Mouse (Mus musculus) c-Kit-positive CD71-negative TER-119-negative erythroid progenitor cells, embryonic 14.5 days (primary cell): ENCODE data around the gene Tspan4.

Experiments used
- DNase-seq: peaks from one replicate; pipeline ENCODE4 v3.0.0-alpha.2; 2013; ENCODE audit warnings: low read depth

Tspan4 gene

GRCm38 (mm10) chr7:141461521-141462332, 13.3 kb upstream of the Tspan4 start:
- no peak for DNase-seq

GRCm38 (mm10) chr7:141462333-141462821, 12.7 kb upstream of the Tspan4 start:
- DNase-seq: no peak

GRCm38 (mm10) chr7:141463824-141464602, 11.0 kb upstream of the Tspan4 start:
- no peak for DNase-seq

GRCm38 (mm10) chr7:141464603-141465201, 10.3 kb upstream of the Tspan4 start:
- DNase-seq: no peak

GRCm38 (mm10) chr7:141465388-141466044, 9.5 kb upstream of the Tspan4 start:
- no peak for DNase-seq

GRCm38 (mm10) chr7:141466045-141466394, 9.0 kb upstream of the Tspan4 start:
- no peak for DNase-seq

- no peak for DNase-seq
Observed at GRCm38 (mm10) chr7:141466607-141467148, 8.4 kb upstream of the Tspan4 start.

GRCm38 (mm10) chr7:141467230-141468030, 7.6 kb upstream of the Tspan4 start, which contains the start of gene Cd151:
Cd151 (plus strand) TSS chr7:141467392.
- DNase-seq: peak; percentile 64

GRCm38 (mm10) chr7:141468164-141468521, 6.9 kb upstream of the Tspan4 start:
- no peak for DNase-seq

- DNase-seq: peak; percentile 73
Observed at GRCm38 (mm10) chr7:141468522-141469211, 6.4 kb upstream of the Tspan4 start.

GRCm38 (mm10) chr7:141469352-141469751, 5.7 kb upstream of the Tspan4 start:
- DNase-seq: no peak

GRCm38 (mm10) chr7:141469901-141470636, 5.0 kb upstream of the Tspan4 start:
- DNase-seq: no peak

- no peak for DNase-seq
Observed at GRCm38 (mm10) chr7:141470637-141470944, 4.4 kb upstream of the Tspan4 start.

GRCm38 (mm10) chr7:141471236-141471635, 3.8 kb upstream of the Tspan4 start:
- no peak for DNase-seq

GRCm38 (mm10) chr7:141472226-141472625, 2.8 kb upstream of the Tspan4 start:
- DNase-seq: no peak

- DNase-seq: no peak
Observed at GRCm38 (mm10) chr7:141472763-141473162, 2.3 kb upstream of the Tspan4 start.

GRCm38 (mm10) chr7:141474160-141474559, 880 bp upstream of the Tspan4 start:
- no peak for DNase-seq

- no peak for DNase-seq
Observed at GRCm38 (mm10) chr7:141475805-141476158, 742 bp downstream of the Tspan4 start.

GRCm38 (mm10) chr7:141476226-141476980, 1.4 kb downstream of the Tspan4 start:
- no peak for DNase-seq
